Mouse (Mus musculus): ENCODE measurements around the gene Glod4. TPM values are rescaled to one million over a fixed set of nuclear protein-coding genes. Genes with fewer than 3 reads are reported as not detected.

Glod4 gene
- total RNA-seq, 2 experiments from 2014 or later, result 37.7 to 44.7 TPM

- DNase-seq, result no peak
- intact Hi-C loops (cut with DNase I), result no loop called here
These were observed 144.1 kb downstream of the Glod4 start for GRCm38 (mm10) chr11:76099193-76099975.

DNA sequence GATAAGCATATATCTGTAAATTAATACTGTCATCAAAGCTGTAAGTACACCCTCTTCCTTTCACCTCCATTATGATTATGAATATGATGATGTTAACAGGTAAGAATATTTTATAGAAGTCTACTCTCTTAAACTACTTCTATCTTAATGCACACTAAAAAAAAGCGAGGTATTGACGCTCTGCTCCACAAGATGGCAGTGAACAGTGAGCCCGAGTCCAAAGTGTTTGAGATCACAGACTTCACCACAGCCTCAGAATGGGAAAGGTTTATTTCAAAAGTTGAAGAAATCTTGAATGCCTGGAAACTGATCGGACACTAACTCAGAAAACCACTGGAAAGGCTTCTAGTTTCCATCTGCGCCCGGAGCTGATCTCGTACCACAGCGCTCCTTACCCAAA, 149.9 kb downstream of the Glod4 start:
- intact Hi-C loops (cut with DNase I), result no loop called here

DNA sequence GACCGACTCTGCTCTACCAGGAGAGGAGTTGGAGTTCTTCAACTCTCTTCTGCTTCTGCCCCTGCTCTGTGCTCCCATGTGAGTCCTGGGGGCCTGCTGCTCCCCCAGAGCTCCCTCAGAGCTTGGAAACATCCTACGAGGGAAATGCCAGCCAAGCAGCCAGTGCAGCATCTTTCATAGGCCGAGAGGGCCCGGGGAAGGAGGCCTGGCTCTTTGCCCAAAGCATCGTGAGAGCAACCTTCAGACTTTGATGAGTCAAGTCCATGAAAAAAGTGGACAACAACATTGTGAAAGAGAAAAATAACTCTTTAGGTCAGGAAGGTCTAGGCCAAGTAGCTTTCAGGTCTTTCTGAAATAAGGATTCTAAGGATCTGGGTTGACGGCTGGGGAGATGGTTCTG, 153.7 kb downstream of the Glod4 start:
- no peak for DNase-seq
- intact Hi-C loops (cut with DNase I), result no loop called here

More for the DNA sequence above, 149.9 kb downstream of the Glod4 start:
- no peak for DNase-seq

DNA sequence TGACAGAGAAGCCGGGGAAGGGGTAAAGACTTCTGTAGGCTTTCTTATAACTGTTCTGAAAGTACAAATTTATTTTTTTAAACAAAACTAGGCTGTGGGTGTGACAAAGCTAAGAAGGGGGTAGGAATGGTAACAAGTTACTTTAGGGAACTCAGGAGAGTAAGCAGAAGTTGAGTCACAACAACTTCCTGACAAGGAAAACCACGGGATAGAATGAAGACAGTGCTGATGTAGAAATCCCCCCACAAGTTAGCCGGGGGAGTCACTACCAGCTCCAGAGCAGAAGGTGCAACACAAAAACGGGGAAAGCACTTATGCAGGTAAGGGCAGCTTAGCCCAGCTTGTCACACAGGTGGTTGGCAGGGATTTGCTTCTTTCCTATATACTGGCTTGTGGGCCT, 155.0 kb downstream of the Glod4 start:
- intact Hi-C loops (cut with DNase I), result no loop called here
- no peak for DNase-seq

DNA sequence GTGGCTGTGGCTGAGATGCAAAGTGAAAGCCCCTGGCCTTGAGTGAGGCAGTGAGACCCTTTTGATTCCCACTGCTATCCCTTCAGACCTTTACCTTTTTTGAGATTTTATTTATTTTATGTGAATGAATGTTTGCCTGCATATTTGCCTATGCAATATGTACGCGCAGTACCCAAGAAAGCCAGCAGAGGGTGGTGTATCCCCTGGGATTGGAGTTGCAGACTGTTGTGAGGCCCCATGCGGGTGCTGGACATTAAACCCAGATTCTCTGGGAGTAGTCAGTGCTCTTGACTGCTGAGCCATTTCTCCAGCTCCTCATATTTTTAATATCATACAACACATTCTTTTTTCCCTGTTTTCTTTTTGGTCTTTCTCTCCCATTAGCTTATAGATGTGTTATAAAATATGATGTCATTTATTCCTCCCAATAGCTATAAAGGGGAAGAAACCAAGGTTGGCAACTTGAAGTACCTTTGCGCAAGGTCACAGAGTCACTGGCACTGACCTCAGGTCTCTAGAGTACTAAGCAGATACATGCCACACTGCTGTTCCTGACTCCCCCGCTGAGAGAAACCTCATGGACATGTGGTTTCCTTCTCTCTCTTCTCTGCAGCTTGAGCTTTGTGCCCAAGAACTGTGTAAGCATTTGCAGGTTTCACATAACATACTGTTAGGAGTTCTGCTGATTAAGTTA, 157.5 kb downstream of the Glod4 start:
- intact Hi-C loops (cut with DNase I), result loop anchor here (1.0 kb wide), 1 partner anchor 80 kb away; no protein-coding TSS in a partner anchor
- DNase-seq, result peak; percentile 58 to 72

DNA sequence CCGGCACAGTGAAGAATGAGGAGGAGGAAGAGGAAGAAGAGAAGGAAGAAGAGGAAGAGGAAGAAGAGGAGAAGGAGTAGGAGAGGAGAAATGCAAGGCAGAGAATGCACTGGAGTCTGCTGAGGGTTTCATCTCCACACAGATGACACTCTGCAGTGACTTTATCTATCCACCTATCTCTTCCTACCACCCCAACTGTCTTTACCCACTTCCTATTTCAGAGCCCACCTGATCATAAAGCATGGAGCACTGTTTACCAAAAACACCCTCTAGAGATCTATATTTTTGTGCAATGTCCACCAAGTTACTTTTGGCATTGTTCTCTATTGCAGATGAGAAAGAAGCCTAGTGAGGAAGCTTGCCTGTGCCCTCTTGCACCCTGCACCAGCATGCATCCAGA, 158.6 kb downstream of the Glod4 start:
- intact Hi-C loops (cut with DNase I), result loop anchor here (5.0 kb wide), 2 partner anchors 47 to 58 kb away; partner anchors contain the start of gene Rflnb
- DNase-seq, result no peak

- intact Hi-C loops (cut with DNase I), result loop anchor here (5.0 kb wide), 2 partner anchors 48 to 57 kb away; partner anchors contain the start of gene Rflnb
- no peak for DNase-seq
These were observed 159.6 kb downstream of the Glod4 start for GRCm38 (mm10) chr11:76083941-76084367.

GRCm38 (mm10) chr11:76081048-76081640, 162.4 kb downstream of the Glod4 start:
- intact Hi-C loops (cut with DNase I), result loop anchor here (5.0 kb wide), 2 partner anchors 51 to 54 kb away; partner anchors contain the start of gene Rflnb
- DNase-seq, result peak; percentile 26 to 36

GRCm38 (mm10) chr11:76080293-76080692, 163.2 kb downstream of the Glod4 start:
- DNase-seq, result no peak
- intact Hi-C loops (cut with DNase I), result loop anchor here (5.0 kb wide), 2 partner anchors 52 to 53 kb away; partner anchors contain the start of gene Rflnb

DNA sequence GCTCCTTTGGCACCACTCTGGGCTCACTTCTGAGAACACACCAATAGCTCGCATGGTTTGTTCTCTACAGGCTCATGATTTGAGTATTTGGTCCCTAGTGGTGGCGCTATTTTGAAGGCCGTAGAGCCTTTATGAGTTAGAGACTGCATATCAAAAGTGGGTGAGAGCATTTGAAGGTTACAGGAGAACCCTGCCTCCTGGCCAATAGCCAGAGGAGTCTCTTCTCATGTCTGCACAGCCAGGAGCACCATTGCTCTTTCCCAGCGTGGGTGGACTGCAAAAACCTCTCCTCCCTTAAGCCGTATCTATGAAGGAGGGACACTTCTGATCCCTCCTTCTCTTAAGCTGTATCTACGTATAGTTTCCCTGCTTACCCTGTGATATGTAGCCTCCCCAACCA, 166.2 kb downstream of the Glod4 start:
- intact Hi-C loops (cut with DNase I), result no loop called here
- DNase-seq, result no peak

GRCm38 (mm10) chr11:76074296-76075093, 169.0 kb downstream of the Glod4 start:
- intact Hi-C loops (cut with DNase I), result no loop called here
- DNase-seq, result no peak

Other genes starting within 250 kb of the Glod4 start
- under 1 TPM in 1 of 2 experiments, not detected in 1; 0.62 TPM for gene 1700016K19Rik, start 243.8 kb downstream of the Glod4 start, total RNA-seq (2021)
- 10 to 100 TPM; 61.0 to 62.9 TPM for gene Rflnb, start 215.9 kb downstream of the Glod4 start, total RNA-seq (2021)
- 10 to 100 TPM; 29.1 to 30.9 TPM for gene Vps53, start 64.1 kb downstream of the Glod4 start, total RNA-seq (2021)
- 1 to 10 TPM; 6.3 to 6.6 TPM for gene Fam57a, start 64.1 kb downstream of the Glod4 start, total RNA-seq (2021)
- gene Dbil5, start 26.1 kb downstream of the Glod4 start, total RNA-seq (2021), result not detected
- gene Gemin4, start 26.1 kb downstream of the Glod4 start, total RNA-seq (2021), result 1 to 10 TPM; 1.8 to 2.6 TPM
- 10 to 100 TPM; 20.6 to 22.8 TPM for gene Mrm3, start within 50 bp of the Glod4 start, total RNA-seq (2021)
- gene Nxn, start 155.4 kb upstream of the Glod4 start, total RNA-seq (2021), result 10 to 100 TPM; 15.5 to 17.4 TPM
- 10 to 100 TPM; 41.3 to 46.9 TPM for gene Timm22, start 163.2 kb upstream of the Glod4 start, total RNA-seq (2021)